Mouse (Mus musculus) A20 (cell line): ENCODE data around the gene Rad23a.
A peak's percentile ranks its signal among the peaks of the same experiment; 100 is the strongest.

ENCODE experiments used
- DNase-seq: peaks from one replicate; pipeline ENCODE4 v3.0.0-alpha.2; 2011; ENCODE audit warnings: low read depth, low spot score

Rad23a gene

GRCm38 (mm10) chr8:84840248-84840999, at the start of gene Rad23a:
Gene Rad23a, minus strand, starts transcription at chr8:84840665.
- peak; percentile 96 for DNase-seq

GRCm38 (mm10) chr8:84889141-84889540, 48.7 kb upstream of the Rad23a start:
- no peak for DNase-seq

DNA sequence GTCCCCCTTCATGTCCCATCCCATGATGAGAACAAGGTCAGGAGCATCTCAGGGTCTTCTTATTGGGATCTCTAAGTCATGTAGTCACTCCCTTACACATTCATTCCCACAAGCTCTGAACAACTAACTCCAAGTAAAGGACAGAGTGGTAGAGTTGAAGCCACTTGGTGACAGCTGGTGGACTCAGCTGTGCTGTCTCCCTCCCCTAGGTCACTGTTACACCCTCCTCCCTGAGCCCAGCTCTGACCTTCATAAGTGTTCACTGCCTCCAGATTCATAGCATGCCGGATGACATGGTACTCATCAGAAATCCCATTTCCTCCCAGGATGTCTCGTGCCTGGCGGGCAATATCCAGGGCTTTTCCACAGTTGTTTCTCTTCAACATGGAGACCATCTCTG, 47.8 kb upstream of the Rad23a start:
- no peak for DNase-seq

- no peak for DNase-seq
These were observed 44.3 kb upstream of the Rad23a start for GRCm38 (mm10) chr8:84884728-84885127.

GRCm38 (mm10) chr8:84878915-84879314, 38.5 kb upstream of the Rad23a start:
- DNase-seq = no peak

DNA sequence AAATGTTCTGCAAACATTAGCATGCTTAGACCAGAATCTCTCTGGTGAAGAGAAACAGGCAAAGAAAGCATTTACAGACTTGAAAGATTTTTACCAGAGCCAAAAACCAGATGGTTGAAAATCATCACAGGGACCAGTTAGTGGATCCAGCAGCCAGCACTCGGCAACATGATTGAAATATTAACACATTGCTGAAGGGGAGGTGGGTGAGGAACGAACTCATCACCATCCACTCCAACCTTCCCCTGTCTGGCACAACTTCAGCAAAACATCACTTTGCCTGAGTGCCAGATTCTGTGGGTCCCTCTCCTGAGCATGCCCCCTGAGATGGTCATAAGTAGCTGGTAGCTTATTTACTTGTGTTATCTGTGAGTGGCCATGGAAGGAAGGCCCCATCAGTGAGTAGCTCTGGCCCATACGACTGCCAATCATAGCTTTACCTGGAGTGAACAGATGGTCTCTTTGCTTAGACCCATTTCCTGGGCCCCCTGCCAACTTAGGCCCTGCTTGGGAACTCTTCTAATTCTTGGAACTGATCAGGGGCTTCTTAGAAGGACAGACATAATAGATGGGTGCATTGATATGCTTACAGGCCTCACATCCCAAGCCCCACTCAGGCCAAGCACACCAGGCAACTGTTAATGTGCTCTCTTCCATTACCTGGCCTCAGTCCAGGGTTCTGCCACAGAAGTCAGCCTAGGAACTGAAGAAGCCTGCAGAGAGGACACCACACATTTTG, 37.0 kb upstream of the Rad23a start:
- DNase-seq = no peak

DNA sequence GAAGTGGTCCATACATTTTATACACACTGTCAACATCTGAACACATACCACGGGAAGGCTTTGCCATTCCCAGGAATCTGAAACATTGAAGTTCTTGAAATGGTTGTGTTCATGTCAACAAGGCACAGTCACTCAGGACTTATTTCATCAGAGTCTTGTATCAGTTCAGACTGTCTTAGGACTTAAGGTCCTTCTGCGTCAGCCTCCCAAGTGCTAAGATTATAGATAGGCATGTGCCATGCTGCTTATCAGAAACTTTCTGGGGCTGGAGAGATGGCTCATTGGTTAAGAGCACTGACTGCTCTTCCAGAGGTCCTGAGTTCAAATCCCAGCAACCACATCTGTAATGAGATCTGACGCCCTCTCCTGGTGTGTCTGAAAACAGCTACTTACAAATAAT, 33.9 kb upstream of the Rad23a start:
- DNase-seq = no peak

DNA sequence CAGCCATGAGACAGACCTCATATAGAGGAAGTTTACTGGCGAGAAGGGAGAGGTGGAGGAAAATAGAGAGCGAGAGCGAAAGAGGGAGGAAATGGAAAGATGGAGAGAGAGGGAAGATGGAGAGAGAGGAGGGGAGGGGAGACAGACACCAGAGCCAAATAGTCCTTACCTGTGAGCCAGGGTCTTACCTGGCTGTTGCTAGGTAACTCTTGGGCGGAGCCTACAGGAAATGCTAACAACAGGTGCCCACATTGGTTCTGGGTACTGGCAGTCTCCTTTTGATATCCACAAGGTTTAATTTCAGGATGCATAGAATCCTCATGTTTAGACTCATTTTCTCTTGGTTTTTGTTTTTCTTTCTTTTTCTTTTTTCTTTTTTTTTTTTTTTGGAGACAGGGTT, 32.6 kb upstream of the Rad23a start:
- peak; percentile 14 for DNase-seq

DNA sequence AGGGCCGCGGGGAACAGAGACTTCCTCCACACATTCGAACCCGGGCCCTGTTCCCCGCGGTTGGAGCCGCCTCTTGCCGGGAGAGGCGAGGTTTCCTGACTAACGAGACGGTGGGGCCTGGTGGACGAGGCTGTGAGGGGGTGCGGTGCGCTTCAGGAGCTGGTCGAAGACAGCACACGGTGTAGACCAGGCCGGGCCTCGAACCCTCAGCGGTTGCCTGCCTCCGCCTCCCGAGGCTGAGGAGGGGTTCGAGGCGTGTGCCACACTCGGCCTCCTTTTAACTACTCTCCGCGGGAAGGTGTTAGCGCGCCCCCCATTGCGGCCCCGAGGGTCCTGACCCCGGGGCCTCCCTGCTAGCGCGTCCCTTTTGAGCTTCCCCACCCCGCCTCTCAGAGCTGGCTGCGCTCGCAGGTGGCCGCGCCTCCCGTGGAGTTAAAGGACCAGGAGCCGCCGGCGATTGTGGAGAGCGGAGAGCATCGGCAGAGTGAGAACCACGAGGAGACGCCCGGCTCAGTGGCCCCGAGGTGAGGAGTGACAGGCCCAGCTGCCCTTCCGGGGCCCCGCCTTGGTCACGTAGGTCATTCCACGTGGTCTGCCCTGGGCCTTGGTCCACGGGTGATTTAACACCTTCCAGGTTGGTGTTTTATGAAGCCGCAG, 32.0 kb upstream of the Rad23a start:
- DNase-seq = no peak

- DNase-seq = peak; percentile 90
These were observed 31.2 kb upstream of the Rad23a start, which contains the start of gene Syce2 for GRCm38 (mm10) chr8:84871376-84872308. Gene Syce2, plus strand, starts transcription at chr8:84872111.

- DNase-seq = peak; percentile 95
These were observed 16.5 kb upstream of the Rad23a start, which contains the start of gene Farsa for GRCm38 (mm10) chr8:84856864-84857441. Gene Farsa, plus strand, starts transcription at chr8:84856989.

DNA sequence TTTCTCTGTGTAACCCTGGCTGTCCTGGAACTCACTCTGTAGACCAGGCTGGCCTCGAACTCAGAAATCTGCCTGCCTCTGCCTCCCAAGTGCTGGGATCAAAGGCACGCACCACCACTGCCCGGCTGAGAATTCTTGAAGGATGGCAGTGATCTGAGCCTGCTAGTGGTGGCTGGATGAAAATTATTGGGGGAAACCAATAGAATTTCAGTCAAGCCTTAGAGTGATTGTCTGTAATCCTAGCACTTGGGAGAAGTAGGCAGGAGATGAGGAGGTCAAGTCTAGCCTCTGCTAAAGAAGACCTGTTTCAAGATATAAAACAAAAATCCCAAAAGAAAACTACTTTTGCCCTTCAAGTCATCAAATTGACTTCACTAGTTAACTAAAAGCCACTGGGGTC, 16.0 kb upstream of the Rad23a start:
- no peak for DNase-seq

DNA sequence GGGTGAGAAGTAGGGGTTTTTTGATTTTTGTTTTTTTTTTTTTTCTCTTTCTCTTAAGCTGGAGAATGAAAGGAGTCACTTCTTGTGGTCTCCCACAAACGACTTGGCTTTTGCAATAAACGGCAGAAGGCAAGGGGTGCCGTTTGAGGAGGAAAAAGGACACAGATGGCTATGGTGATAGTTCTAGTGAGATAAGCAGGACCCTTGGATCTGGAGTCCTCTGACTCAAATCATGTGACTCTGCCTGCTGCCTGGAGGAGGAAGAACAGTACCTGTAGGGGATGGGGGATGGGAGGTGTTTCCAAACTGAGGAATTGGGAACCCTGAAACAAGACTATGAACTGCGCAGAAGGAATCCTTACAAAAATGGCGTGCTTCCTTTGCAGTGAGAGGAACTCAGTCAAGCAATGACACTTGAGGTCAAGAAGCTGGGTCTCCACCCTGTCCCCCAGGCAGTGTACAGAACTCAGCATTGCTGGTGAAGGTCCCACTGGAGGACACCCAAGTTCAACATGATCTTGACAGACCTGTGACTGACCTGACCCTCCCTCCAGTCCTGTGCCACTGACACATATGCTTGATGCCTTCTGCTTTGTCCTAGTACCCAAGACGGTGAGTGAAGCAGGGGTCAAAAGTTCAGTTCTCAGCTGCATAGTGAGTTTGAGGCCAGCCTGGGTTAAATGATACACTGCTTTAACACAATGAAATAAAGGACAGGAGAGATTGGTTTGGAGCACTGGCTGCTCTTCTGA, 7.4 kb upstream of the Rad23a start:
- peak; percentile 36 for DNase-seq

DNA sequence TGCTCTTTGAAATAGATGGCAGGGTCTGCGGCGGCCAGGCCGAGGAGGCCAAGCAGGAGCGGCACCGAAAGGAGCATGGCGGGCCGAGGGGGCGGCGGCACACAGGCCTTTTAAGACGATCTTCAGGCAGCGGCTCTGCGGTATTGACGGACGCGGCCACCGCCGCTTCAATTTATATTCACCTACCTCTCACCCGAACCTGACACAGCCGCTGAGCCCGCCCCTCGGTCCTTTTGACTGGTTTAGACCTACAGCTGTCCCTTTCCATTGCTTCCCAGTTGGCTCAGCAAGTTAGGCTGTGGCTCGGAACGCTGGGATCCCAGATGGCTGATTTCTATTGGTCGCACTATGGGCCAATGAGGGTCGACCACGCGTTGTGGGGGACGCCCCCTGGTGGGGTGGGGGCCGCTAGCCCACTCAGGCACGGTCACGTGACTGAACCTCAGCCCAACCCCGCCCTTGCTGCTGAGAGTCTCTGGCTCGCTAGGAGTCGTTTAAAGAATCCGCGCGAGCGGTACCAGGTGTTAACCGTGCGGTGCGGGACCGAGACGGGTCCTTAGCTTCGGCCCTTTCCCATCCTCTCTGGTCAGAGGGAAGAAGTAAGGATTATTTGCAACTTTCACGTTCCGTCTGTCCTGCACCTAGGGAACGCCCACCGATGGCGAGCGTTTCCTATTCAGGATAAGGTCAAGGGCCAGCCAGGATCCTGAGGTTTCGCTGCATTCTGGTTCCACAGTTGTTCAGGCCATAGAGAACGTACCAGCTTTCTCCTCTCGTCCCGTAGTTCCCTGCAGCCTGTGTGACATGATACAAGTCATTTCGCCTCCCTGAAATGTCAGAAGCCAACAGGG, 6.5 kb upstream of the Rad23a start, which contains the start of gene Calr:
Gene Calr, minus strand, starts transcription at position 213 of the 851 bp plus-strand sequence.
- DNase-seq = peak; percentile 100

- DNase-seq = no peak
These were observed 5.7 kb upstream of the Rad23a start for GRCm38 (mm10) chr8:84846094-84846721.

- peak; percentile 61 for DNase-seq
These were observed 5.1 kb upstream of the Rad23a start for GRCm38 (mm10) chr8:84845355-84846093.

GRCm38 (mm10) chr8:84844397-84845070, 4.1 kb upstream of the Rad23a start:
- DNase-seq = no peak
